Mouse (Mus musculus) spleen, adult 2 months (tissue): ENCODE measurements at regions not wholly inside any gene's neighbourhood (a gene's known extent, or its start where the extent isn't known, plus 50 kb on each side); places are given as distances from the start of the nearest gene placed in this dataset.
"Not testable (repeated sequence)": the region's sequence is repeated elsewhere in the genome, so short reads cannot be mapped to it uniquely, and the experiment has no call there.

ENCODE experiments used
- DNase-seq, 2 experiments: peaks; one replicate each; pipeline versions ENCODE4 v3.0.0 to v3.0.0-alpha.2; 2012 to 2021; ENCODE audit warnings: low spot score in 2 of 2, low read depth in 1 of 2
- H3K27ac ChIP-seq: fragments of 200-500 bp; 2 replicates; pipeline ENCODE4 v1.5.1; 2012; ENCODE audit warnings: low read length, inconsistent platforms; ENCODE audit not compliant: insufficient read depth
- H3K27me3 ChIP-seq: fragments of 200-500 bp; 2 replicates; pipeline ENCODE4 v1.6.1; 2012; ENCODE audit warnings: mild to moderate bottlenecking, moderate library complexity, low read length, inconsistent platforms; ENCODE audit not compliant: control insufficient read depth, insufficient read depth
- H3K36me3 ChIP-seq: fragments of 200-500 bp; 2 replicates; pipeline ENCODE4 v1.6.1; 2012; ENCODE audit warnings: mild to moderate bottlenecking, low read length, inconsistent platforms; ENCODE audit not compliant: control insufficient read depth, insufficient read depth
- H3K4me1 ChIP-seq: fragments of 200-500 bp; 2 replicates; pipeline ENCODE4 v1.6.1; 2011; ENCODE audit warnings: inconsistent platforms; ENCODE audit not compliant: control insufficient read depth, insufficient read depth, insufficient read length
- H3K4me3 ChIP-seq: fragments of 200-500 bp; 2 replicates; pipeline ENCODE4 v1.5.1; 2011; ENCODE audit warnings: mild to moderate bottlenecking, inconsistent platforms; ENCODE audit not compliant: insufficient read depth, insufficient read length; ENCODE audit errors: extremely low read depth
- CTCF ChIP-seq: fragments of 200-500 bp; IDR thresholded peaks from 2 replicates; pipeline ENCODE4 v1.5.1; 2011; ENCODE audit warnings: mild to moderate bottlenecking, inconsistent platforms; ENCODE audit not compliant: insufficient read depth, insufficient read length, insufficient replicate concordance; ENCODE audit errors: extremely low read depth
- POLR2A ChIP-seq: fragments of 200-500 bp; IDR thresholded peaks from 2 replicates; pipeline ENCODE4 v1.6.1; 2011; ENCODE audit warnings: low read depth, low read length, inconsistent platforms
- WGBS: fragments of 180-500 bp; shearing (Covaris S2); methylation state at CpG from one replicate; pipeline ENCODE4 v1.1.7; 2018; 5-methylcytosine and 5-hydroxymethylcytosine counted together

GRCm38 (mm10) chr3:149074658-149075487 lies 84.5 kb upstream of the Adgrl2 start:
- Histone ChIP-seq H3K4me1 (no peaks in the 10 kb centered on the region), H3K27me3 (no peaks in the 10 kb centered on the region), H3K4me3 (no peak overlapping the region), H3K36me3 (no peaks in the 10 kb centered on the region), H3K27ac (no peak overlapping the region)
- no peak for DNase-seq
- 87% methylated on average over 27 of the region's 27 CpGs for WGBS
- no peak for TF ChIP-seq CTCF
- no peak for TF ChIP-seq POLR2A

- no peaks in the 10 kb centered on the region for H3K4me1 ChIP-seq
- no peak overlapping the region for H3K27ac ChIP-seq
- H3K27me3 ChIP-seq = no peaks in the 10 kb centered on the region
- H3K4me3 ChIP-seq = no peak overlapping the region
- 80% methylated on average over 7 of the region's 7 CpGs for WGBS
- no peaks in the 10 kb centered on the region for H3K36me3 ChIP-seq
- no peak for DNase-seq
- no peak for TF ChIP-seq CTCF
- no peak for TF ChIP-seq POLR2A
These were observed 79.8 kb upstream of the Adgrl2 start for GRCm38 (mm10) chr3:149070201-149070600.

GRCm38 (mm10) chr3:149069436-149069835 lies 79.1 kb upstream of the Adgrl2 start:
- Histone ChIP-seq H3K27me3 (no peaks in the 10 kb centered on the region), H3K4me3 (no peak overlapping the region), H3K4me1 (no peaks in the 10 kb centered on the region), H3K27ac (no peak overlapping the region), H3K36me3 (no peaks in the 10 kb centered on the region)
- no peak for DNase-seq
- no peak for TF ChIP-seq CTCF
- TF ChIP-seq POLR2A = no peak
- WGBS = 89% methylated on average over 9 of the region's 9 CpGs

- Histone ChIP-seq H3K27me3 (no peaks in the 10 kb centered on the region), H3K4me1 (no peaks in the 10 kb centered on the region), H3K36me3 (no peaks in the 10 kb centered on the region), H3K4me3 (no peak overlapping the region), H3K27ac (no peak overlapping the region)
- no peak for TF ChIP-seq POLR2A
- no peak for DNase-seq
- 87% methylated on average over 7 of the region's 7 CpGs for WGBS
These were observed 78.5 kb upstream of the Adgrl2 start for GRCm38 (mm10) chr3:149068821-149069220.

GRCm38 (mm10) chr3:149067758-149068157 lies 77.4 kb upstream of the Adgrl2 start:
- TF ChIP-seq CTCF (no peak), POLR2A (no peak)

GRCm38 (mm10) chr3:149055077-149055476 lies 64.7 kb upstream of the Adgrl2 start:
- H3K4me1 ChIP-seq = no peaks in the 10 kb centered on the region
- WGBS = 85% methylated on average over 12 of the region's 12 CpGs
- H3K27ac ChIP-seq = no peak overlapping the region
- no peaks in the 10 kb centered on the region for H3K27me3 ChIP-seq
- TF ChIP-seq POLR2A (no peak), CTCF (no peak)
- H3K4me3 ChIP-seq = no peak overlapping the region
- no peak for DNase-seq
- H3K36me3 ChIP-seq = no peaks in the 10 kb centered on the region

More at GRCm38 (mm10) chr3:149067758-149068157, 77.4 kb upstream of the Adgrl2 start:
- 84% methylated on average over 7 of the region's 7 CpGs for WGBS
- no peaks in the 10 kb centered on the region for H3K36me3 ChIP-seq
- no peaks in the 10 kb centered on the region for H3K27me3 ChIP-seq
- no peaks in the 10 kb centered on the region for H3K4me1 ChIP-seq
- H3K27ac ChIP-seq = no peak overlapping the region
- no peak for DNase-seq
- no peak overlapping the region for H3K4me3 ChIP-seq

GRCm38 (mm10) chr3:149052295-149052902 lies 62.0 kb upstream of the Adgrl2 start:
- not testable (repeated sequence) for H3K27me3 ChIP-seq, H3K27ac ChIP-seq, H3K4me3 ChIP-seq, H3K36me3 ChIP-seq, H3K4me1 ChIP-seq
- peak in 1 of 2 experiments; percentile 18 for DNase-seq
- WGBS = 96% methylated on average over 1 of the region's 1 CpGs
